Mouse (Mus musculus): ENCODE measurements at regions not wholly inside any gene's neighbourhood (a gene's known extent, or its start where the extent isn't known, plus 50 kb on each side); places are given as distances from the start of the nearest gene placed in this dataset.
"Not testable (repeated sequence)": the region's sequence is repeated elsewhere in the genome, so short reads cannot be mapped to it uniquely, and the experiment has no call there.

- Histone ChIP-seq H3K4me1 (replicated peaks) (no peaks in the 10 kb centered on the region), H3K9ac (no peak overlapping the region), H3K27ac (replicated peaks) (no peak overlapping the region), H3K4me3 (no peak overlapping the region), H3K36me3 (no peaks in the 10 kb centered on the region), H3K9me3 (no peaks in the 10 kb centered on the region), H3K27me3 (no peaks in the 10 kb centered on the region), H3K4me2 (no peak overlapping the region)
- ATAC-seq (ENCODE audit: low FRiP score, low read depth) = no peak
- WGBS = 88% methylated on average over 8 of the region's 8 CpGs
Observed at GRCm38 (mm10) chr10:43657501-43658225, 79.6 kb downstream of the Cd24a start.

GRCm38 (mm10) chr10:43658226-43658593 lies 80.1 kb downstream of the Cd24a start:
- Histone ChIP-seq H3K4me3 (no peak overlapping the region), H3K4me2 (no peak overlapping the region), H3K4me1 (replicated peaks) (no peaks in the 10 kb centered on the region), H3K36me3 (no peaks in the 10 kb centered on the region), H3K27me3 (no peaks in the 10 kb centered on the region), H3K9ac (no peak overlapping the region), H3K9me3 (no peaks in the 10 kb centered on the region), H3K27ac (replicated peaks) (no peak overlapping the region)
- 79% methylated on average over 1 of the region's 1 CpGs for WGBS
- ATAC-seq (ENCODE audit: low FRiP score, low read depth) = no peak

GRCm38 (mm10) chr10:43664844-43665243 lies 86.8 kb downstream of the Cd24a start:
- Histone ChIP-seq H3K9ac (no peak overlapping the region), H3K9me3 (no peaks in the 10 kb centered on the region), H3K4me1 (replicated peaks) (no peaks in the 10 kb centered on the region), H3K4me2 (no peak overlapping the region), H3K36me3 (no peaks in the 10 kb centered on the region), H3K27me3 (no peaks in the 10 kb centered on the region), H3K27ac (replicated peaks) (no peak overlapping the region), H3K4me3 (no peak overlapping the region)
- 78% methylated on average over 4 of the region's 4 CpGs for WGBS
- ATAC-seq (ENCODE audit: low FRiP score, low read depth) = no peak

GRCm38 (mm10) chr10:43666262-43667085 lies 88.4 kb downstream of the Cd24a start:
- H3K27ac ChIP-seq (replicated peaks) = no peak overlapping the region
- no peaks in the 10 kb centered on the region for H3K9me3 ChIP-seq
- no peak overlapping the region for H3K4me2 ChIP-seq
- H3K27me3 ChIP-seq = no peaks in the 10 kb centered on the region
- H3K9ac ChIP-seq = no peak overlapping the region
- H3K36me3 ChIP-seq = no peaks in the 10 kb centered on the region
- H3K4me3 ChIP-seq = no peak overlapping the region
- no peaks in the 10 kb centered on the region for H3K4me1 ChIP-seq (replicated peaks)
- ATAC-seq (ENCODE audit: low FRiP score, low read depth) = no peak
- 66% methylated on average over 9 of the region's 9 CpGs for WGBS

- no peak overlapping the region for H3K4me3 ChIP-seq
- no peak for ATAC-seq (ENCODE audit: low FRiP score, low read depth)
Observed at GRCm38 (mm10) chr10:43667086-43667690, 89.1 kb downstream of the Cd24a start.

GRCm38 (mm10) chr10:43667732-43668247 lies 89.7 kb downstream of the Cd24a start:
- WGBS = 84% methylated on average over 11 of the region's 11 CpGs
- Histone ChIP-seq H3K27ac (replicated peaks) (no peak overlapping the region), H3K4me1 (replicated peaks) (no peaks in the 10 kb centered on the region), H3K9me3 (no peaks in the 10 kb centered on the region), H3K36me3 (no peaks in the 10 kb centered on the region), H3K4me3 (no peak overlapping the region), H3K4me2 (peak overlapping the region; percentile 19; the same call in 1 of the 2 replicates), H3K9ac (no peak overlapping the region), H3K27me3 (no peaks in the 10 kb centered on the region)
- no peak for ATAC-seq (ENCODE audit: low FRiP score, low read depth)

More at GRCm38 (mm10) chr10:43667086-43667690, 89.1 kb downstream of the Cd24a start:
- peak overlapping the region; percentile 19 for H3K4me2 ChIP-seq
- H3K9ac ChIP-seq = no peak overlapping the region
- H3K4me1 ChIP-seq (replicated peaks) = no peaks in the 10 kb centered on the region
- no peaks in the 10 kb centered on the region for H3K27me3 ChIP-seq
- H3K9me3 ChIP-seq = no peaks in the 10 kb centered on the region
- no peak overlapping the region for H3K27ac ChIP-seq (replicated peaks)
- 61% methylated on average over 25 of the region's 25 CpGs for WGBS
- no peaks in the 10 kb centered on the region for H3K36me3 ChIP-seq

GRCm38 (mm10) chr10:43669471-43669870 lies 91.4 kb downstream of the Cd24a start:
- Histone ChIP-seq H3K27ac (replicated peaks) (no peak overlapping the region), H3K9me3 (no peaks in the 10 kb centered on the region), H3K4me1 (replicated peaks) (no peaks in the 10 kb centered on the region), H3K4me3 (no peak overlapping the region), H3K36me3 (no peaks in the 10 kb centered on the region), H3K27me3 (no peaks in the 10 kb centered on the region), H3K4me2 (no peak overlapping the region), H3K9ac (no peak overlapping the region)
- 81% methylated on average over 5 of the region's 5 CpGs for WGBS
- ATAC-seq (ENCODE audit: low FRiP score, low read depth) = no peak

- Histone ChIP-seq H3K4me2 (no peak overlapping the region), H3K36me3 (no peaks in the 10 kb centered on the region), H3K27me3 (no peaks in the 10 kb centered on the region), H3K9ac (no peak overlapping the region), H3K4me1 (replicated peaks) (no peaks in the 10 kb centered on the region), H3K27ac (replicated peaks) (no peak overlapping the region), H3K9me3 (no peaks in the 10 kb centered on the region), H3K4me3 (no peak overlapping the region)
- WGBS = 76% methylated on average over 1 of the region's 1 CpGs
- no peak for ATAC-seq (ENCODE audit: low FRiP score, low read depth)
Observed at GRCm38 (mm10) chr10:43670745-43671144, 92.7 kb downstream of the Cd24a start.

GRCm38 (mm10) chr10:43671785-43672184 lies 93.7 kb downstream of the Cd24a start:
- no peak overlapping the region for H3K4me3 ChIP-seq
- ATAC-seq (ENCODE audit: low FRiP score, low read depth) = no peak
- H3K27ac ChIP-seq (replicated peaks) = no peak overlapping the region
- H3K27me3 ChIP-seq = no peaks in the 10 kb centered on the region
- no peaks in the 10 kb centered on the region for H3K9me3 ChIP-seq
- no peak overlapping the region for H3K4me2 ChIP-seq
- H3K9ac ChIP-seq = no peak overlapping the region
- WGBS = 87% methylated on average over 3 of the region's 3 CpGs
- no peaks in the 10 kb centered on the region for H3K36me3 ChIP-seq
- H3K4me1 ChIP-seq (replicated peaks) = no peaks in the 10 kb centered on the region

GRCm38 (mm10) chr10:43672490-43672889 lies 94.4 kb downstream of the Cd24a start:
- ATAC-seq (ENCODE audit: low FRiP score, low read depth) = no peak
- H3K9ac ChIP-seq = no peak overlapping the region
- H3K4me1 ChIP-seq (replicated peaks) = no peaks in the 10 kb centered on the region
- H3K36me3 ChIP-seq = no peaks in the 10 kb centered on the region
- H3K4me3 ChIP-seq = no peak overlapping the region
- H3K9me3 ChIP-seq = no peaks in the 10 kb centered on the region
- H3K27me3 ChIP-seq = no peaks in the 10 kb centered on the region
- no peak overlapping the region for H3K4me2 ChIP-seq
- no peak overlapping the region for H3K27ac ChIP-seq (replicated peaks)
- 55% methylated on average over 6 of the region's 6 CpGs for WGBS

- H3K4me3 ChIP-seq = no peak overlapping the region
- H3K4me2 ChIP-seq = no peak overlapping the region
- no peaks in the 10 kb centered on the region for H3K27me3 ChIP-seq
- no peaks in the 10 kb centered on the region for H3K4me1 ChIP-seq (replicated peaks)
- no peak overlapping the region for H3K27ac ChIP-seq (replicated peaks)
- H3K9ac ChIP-seq = no peak overlapping the region
- WGBS = 62% methylated on average over 1 of the region's 1 CpGs
- no peaks in the 10 kb centered on the region for H3K9me3 ChIP-seq
- H3K36me3 ChIP-seq = no peaks in the 10 kb centered on the region
- no peak for ATAC-seq (ENCODE audit: low FRiP score, low read depth)
Observed at GRCm38 (mm10) chr10:43674749-43675148, 96.7 kb downstream of the Cd24a start.

GRCm38 (mm10) chr10:43675495-43675894 lies 97.4 kb downstream of the Cd24a start:
- H3K27me3 ChIP-seq; H3K9me3 ChIP-seq; ATAC-seq (ENCODE audit: low FRiP score, low read depth); H3K4me3 ChIP-seq; H3K4me1 ChIP-seq (replicated peaks); H3K27ac ChIP-seq (replicated peaks); H3K9ac ChIP-seq; H3K4me2 ChIP-seq; H3K36me3 ChIP-seq: not testable (repeated sequence)
- 83% methylated on average over 1 of the region's 1 CpGs for WGBS

All from hindbrain, embryonic 15.5 days (tissue).